Mouse (Mus musculus) erythroblast, adult 5-6 weeks (primary cell): ENCODE data around the gene Lars2. TPM values are rescaled to one million over a fixed set of nuclear protein-coding genes. Genes with fewer than 3 reads are reported as not detected.
A peak's percentile ranks its signal among the peaks of the same experiment; 100 is the strongest.

Experiments used
- ATAC-seq: replicated peaks from 2 replicates; pipeline ENCODE4 v1.8.0; 2016; ENCODE audit warnings: moderate number of reproducible peaks, mild to moderate bottlenecking, moderate TSS enrichment, inconsistent platforms; ENCODE audit not compliant: poor library complexity, low FRiP score, severe bottlenecking
- total RNA-seq, 2 experiments: library from RNA; stranded (forward) in 1 of 2; stranded (reverse) in 1 of 2; fragments of 150-400 nt in 1 of 2; fragments of 200-764, 138-1000 nt in 1 of 2; gene quantifications; 2 replicates each; pipeline versions ENCODE4 v1.2.3 to v1.2.4; 2015 to 2017; ENCODE audit warnings: low replicate concordance in 2 of 2

Gene Lars2
- total RNA-seq, 2 experiments from 2014 or later = 52.1 to 2,544 TPM

DNA sequence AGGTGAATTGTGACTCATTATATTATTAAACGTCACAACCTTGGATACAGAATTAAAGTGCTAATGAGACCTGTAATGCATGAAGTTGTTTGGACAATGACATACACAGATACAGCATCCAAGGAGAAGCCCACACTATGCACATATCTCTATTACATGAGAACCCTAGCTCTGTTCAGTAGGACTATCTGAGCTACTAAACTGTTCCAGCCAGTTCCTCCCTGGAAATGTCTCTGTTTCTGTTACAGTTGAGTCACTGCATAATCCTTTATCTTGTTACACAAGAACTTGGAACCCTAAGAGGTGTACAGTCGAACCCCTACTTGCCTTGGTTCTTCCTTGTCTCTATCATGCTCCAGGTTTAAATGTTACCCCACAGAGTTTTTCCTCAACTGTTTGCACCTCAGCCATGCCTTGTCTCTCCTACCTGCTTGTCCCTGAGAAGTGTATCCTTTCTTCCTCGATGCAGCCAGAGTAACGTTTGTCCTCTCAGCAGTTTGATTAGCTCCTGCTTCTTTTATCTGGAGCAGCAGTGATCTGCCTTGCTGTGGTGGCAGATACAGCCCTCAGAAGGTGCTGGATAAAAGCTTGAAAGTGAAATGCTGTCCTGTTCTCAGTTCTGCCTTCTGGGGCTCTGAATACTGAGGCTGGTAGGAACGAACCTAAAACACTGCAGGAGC is 101.8 kb downstream of the Lars2 start:
- ATAC-seq = peak; percentile 59

DNA sequence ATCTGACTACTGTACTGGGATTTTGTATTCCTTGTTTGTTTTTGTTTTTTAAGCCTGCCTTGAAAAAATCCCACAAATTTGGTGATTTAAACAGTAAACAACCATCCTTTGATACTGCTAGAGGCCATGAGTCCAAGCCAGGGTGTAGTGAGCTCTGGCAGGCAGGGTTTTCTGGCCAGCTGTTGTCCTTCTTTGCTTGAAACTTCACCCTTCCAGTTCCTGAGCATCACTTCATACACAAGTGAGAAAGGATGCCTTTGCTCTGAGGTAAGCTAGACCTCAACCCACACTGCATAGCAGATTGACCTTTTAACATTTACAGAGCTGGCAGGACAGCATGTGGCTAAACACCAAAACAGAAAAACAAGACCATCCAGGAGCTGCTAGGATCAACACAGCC is 102.4 kb downstream of the Lars2 start:
- peak; percentile 50; the same call in 1 of the 2 replicates for ATAC-seq

DNA sequence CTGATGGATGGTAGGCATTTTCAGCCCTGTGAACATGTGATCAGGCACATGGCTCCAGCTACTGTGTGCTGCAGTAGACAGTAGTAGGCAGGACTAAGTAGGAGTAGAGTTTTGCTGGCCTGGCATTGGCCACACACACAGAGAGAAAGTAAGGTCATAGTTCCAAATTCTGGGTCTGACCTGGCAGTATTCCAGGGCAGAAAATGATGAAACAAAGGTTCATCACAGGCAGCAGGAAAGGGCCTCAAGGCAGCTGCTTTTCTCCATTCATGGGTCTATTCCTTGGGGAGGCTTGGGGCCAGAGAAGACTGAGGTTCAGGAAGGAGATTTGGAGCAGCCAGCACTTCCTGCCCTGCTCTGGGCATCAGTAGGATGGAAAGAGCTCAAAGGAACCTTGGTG is 106.7 kb downstream of the Lars2 start:
- ATAC-seq = no peak

DNA sequence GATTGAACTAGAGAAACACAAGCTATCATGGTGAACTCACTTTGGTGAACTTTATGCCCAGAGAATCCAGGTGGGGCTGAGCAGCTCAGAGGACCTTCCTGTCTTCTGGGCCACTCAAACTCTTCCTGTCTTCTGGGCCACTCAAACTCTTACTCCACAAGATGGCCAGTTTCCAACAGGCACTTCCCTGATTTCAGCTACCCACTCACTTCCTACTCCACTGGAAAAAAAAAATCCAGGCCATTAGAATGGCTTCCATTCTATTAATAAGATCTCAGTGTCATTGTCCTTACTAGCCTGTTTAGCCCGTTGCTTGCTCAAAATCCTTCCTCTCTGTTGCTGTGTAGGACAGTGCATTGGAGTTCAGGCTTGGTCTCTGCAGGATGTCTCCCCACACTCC is 108.8 kb downstream of the Lars2 start:
- no peak for ATAC-seq

DNA sequence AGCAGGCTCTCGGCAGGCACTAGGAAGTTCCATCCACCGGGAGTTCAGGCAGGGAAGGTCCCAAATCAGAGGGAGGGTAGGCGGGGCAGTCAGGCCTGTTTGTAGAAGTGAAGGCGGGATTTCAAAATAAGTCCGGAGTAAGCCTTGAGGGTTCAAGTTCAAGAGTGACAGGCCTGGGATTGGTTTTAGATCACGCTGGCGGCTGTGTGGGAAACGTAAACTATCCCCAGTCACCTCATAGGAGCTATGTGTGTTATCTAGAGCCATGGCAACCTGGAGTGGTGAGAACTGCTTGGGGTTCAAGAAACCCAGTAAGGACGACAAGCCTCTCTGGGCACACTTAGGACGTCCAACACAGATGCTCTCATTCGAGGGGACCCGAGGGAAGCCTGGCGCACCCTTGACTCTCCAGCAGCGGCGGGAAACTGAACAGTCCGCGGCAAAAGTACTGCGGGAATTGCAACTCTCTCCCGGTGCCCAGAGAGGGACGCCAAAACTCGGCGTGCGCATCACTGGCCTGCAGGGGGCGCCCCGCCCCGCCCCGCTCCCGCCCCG is 111.4 kb downstream of the Lars2 start:
- no peak for ATAC-seq

DNA sequence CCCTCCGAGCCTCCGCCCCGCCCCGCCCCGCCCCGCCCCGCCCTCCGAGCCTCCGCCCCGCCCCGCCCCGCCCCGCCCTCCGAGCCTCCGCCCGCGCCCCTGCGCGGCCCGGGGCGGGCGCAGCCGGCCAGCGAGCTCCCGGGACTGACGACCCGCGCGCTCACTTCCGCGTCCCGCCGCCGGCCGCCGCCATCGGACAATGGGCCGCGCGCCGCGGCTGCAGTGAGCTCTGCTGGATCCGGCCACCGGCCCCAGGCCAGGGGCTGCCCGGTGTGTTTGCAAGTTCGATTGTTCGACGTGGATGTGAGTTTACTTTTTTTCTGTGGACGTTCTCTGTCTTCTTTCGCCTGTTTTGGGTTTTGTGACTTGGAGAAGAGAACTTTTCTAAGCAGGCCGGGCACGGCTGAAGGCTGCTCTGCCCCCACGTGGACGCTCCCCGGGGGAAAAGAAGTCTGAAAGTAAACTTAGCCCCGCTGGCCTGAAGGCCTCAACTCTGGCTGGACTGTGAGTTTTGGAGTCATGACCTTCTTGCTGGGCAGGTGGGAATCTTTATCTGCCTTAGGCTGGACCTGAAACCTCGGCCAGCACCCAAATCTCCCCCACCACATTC is 112.0 kb downstream of the Lars2 start, which contains the start of gene Limd1:
Gene Limd1, plus strand, starts transcription at position 121 of the 610 bp plus-strand sequence.
- peak; percentile 9; the same call in 1 of the 2 replicates for ATAC-seq

DNA sequence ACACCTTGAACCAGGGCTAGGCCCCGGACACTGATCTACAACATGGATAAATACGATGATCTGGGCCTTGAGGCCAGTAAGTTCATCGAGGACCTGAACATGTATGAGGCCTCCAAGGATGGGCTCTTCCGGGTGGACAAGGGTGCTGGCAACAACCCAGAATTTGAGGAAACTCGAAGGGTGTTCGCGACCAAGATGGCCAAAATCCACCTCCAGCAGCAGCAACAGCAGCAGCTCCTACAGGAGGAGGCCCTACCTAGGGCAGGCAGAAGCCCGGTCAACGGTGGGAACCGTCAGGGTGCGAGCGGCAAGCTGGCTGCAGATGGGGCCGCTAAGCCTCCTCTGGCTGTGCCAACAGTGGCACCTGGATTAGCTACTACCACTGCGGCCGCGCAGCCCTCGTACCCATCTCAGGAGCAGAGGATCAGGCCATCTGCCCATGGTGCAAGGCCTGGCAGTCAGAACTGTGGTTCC is 112.5 kb downstream of the Lars2 start:
- ATAC-seq = peak; percentile 30

DNA sequence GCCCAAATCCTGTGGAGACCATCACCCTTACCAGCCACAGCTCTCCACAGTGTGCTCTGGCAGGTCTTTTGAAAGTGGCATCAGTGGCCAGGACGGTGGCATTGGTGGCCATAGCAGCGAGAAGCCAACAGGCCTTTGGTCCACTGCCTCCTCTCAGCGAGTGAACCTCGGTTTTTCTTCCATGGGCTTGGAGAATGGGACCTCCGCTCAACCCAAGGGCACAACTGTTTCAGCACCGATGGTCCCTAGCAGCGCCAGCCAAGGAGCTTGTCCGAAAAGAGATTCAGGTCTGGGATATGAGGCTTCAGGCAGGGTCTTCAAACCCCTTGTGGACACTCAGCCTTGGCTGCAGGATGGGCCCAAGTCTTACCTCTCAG is 113.1 kb downstream of the Lars2 start:
- ATAC-seq = no peak

DNA sequence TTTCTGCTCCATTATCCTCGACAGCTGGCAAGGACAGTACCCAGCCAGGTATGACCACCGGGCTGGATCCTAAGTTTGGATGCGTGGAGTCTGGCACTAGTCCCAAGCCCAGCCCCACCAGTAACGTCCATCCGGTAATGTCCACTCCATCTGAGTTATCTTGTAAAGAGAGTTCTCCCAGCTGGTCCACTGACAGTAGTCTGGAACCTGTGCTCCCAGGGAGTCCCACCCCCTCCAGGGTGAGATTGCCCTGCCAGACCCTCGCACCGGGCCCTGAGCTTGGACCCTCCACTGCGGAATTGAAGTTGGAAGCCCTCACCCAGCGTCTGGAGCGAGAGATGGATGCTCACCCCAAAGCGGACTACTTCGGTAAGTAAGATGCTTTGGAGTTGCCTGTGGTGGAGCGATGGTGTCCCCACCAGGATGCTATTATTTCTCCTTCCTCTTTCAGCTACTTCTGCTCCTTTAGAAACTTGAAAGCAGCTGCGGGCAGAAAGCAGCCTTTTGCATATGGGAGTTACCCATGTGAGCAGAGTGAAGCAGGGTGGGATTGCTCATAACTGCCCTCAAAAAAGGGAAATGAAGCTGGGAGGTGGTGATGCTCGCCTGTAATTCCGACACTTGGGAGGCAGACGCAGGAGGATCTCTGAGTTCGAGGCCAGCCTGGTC is 113.7 kb downstream of the Lars2 start:
- ATAC-seq = no peak

DNA sequence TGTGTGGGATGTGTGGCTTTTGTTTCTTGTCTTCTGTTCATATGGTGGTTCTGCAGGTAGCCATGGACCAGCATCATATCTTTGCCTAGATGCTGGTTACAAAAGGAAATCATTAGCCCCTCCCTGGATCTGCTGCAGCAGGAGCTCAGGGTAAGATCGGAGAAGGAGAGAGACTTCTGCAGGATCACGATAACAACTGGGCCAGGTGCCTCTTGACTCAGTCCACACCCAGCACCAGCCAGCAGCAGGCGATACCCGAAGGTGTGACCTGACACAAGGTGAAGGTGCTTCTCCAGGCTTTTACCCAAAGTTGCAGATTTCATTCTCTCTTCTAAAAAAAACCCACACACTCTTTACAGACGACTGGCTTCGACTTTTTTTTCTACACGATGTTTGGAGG is 114.4 kb downstream of the Lars2 start:
- ATAC-seq = peak; percentile 79

DNA sequence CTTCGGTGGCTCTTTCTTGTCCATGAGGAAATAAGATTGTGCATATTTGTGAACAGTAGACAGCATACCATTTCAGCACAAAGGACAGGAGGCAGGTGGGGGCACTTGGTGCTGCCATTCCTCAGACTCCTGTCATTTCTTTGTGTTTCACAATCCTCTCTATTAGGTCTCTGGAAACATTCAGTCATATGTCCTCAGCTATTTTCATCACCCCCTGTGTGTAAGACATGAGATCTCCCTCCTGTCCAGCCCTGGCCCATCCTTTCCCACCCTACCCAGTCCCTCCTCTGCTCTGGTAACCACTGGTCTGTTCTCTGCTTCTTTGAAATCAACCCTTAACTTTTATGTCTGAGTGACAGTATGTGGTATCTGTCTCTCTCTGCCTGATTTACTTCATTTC is 116.9 kb downstream of the Lars2 start:
- ATAC-seq = no peak

DNA sequence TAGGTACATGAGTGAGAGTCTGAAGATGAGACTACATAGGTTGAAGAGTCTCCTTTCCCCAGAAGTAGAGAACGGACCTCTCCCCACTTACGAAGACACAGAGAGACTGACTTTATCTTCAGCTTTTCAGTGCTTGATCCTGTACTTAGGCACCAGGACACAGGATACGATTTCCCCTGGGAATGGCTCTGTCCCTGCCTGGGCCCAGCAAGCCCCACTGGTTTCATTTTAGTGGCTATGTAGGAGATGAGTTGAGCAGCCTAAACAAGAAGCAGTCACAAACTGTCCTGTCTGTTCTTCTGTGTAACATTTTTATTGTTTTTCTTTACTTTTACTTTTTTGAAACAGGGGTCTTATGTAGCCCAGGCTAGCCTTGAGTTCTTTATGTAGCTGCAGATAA is 118.1 kb downstream of the Lars2 start:
- no peak for ATAC-seq

DNA sequence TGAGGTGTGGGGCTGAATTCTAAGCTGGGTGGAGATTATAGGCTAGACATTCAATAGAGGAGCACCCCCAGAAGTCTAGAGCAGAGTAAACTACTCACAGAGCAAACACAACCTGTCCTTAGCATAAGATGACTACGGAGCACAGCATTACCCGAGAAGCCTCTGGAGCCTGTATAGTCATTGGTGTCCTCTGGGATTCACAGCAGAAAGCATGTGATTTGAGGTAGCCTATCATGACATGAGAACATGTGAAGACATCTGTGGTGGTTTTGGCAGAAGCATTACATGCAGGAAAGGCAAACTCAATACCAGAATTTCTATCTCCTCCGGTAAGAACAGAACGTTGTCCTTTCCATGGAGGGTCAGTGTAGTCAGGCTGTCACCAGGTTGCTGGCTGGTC is 118.8 kb downstream of the Lars2 start:
- no peak for ATAC-seq

DNA sequence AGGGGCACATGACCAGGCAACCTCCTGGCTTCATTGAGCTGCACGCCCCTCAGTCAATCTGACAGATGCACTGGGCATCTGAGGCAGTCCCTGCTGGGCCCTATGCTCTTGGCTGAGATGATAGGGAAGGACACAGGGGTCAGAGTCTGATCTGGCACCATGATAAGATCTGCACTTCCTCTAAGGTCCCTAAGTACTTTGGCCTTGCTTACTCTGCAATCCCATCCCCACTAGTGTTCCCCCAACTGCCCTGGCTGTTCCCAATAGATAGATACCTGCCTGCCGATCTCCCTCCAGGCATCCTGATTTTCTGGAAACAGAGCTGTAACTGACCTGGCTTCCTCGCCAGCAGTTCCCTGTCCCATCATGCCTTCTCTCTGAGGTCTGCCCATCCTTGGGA is 119.9 kb downstream of the Lars2 start:
- ATAC-seq = no peak

DNA sequence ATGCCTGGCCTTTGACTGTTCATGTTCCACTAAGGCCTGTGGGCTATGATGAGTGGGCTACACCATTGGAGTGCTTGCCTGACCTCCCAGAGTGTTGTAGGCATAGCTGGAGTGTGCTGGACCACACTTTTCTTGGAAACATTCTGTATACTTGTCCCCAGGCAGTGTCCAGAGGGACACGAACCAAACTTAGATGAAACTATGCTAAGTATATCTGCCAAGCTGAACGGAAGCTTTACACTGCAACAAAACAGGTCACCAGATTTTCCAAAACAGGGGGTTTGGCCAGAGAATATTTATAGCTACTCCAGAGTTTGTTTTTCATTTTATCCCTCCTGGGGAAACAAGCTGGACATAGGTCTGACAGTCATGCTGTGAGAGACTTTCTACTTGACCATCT is 122.3 kb downstream of the Lars2 start:
- ATAC-seq = no peak

DNA sequence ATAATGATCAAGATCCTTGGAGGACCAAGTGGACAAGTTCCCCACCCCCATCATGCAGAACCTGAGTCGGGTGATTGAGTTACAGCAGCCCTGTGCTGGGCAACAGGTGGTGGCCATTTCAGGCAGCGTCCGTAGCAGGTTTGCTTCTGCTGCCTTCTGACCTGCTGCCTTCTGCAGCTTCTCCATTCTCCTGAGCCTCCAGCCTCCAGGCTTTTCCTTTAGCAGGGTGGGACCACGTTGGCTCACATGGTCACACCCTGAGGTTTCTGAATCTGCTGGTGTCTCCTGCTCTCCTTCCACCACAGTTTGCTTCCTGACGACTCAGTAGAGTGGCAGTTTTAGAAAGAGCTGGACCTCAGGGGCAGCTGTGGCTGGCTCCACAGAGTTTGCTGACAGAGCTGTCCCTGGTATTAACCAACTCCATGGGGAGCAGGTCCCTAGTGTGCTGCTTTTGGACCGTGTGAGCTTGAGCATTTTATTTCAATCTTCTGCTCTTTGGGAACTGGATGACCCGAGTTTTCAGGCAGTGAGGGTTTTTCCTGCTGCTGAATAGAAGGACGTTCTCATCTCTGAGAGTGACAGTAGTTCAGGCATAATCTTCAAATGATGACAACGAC is 123.1 kb downstream of the Lars2 start:
- ATAC-seq = no peak

DNA sequence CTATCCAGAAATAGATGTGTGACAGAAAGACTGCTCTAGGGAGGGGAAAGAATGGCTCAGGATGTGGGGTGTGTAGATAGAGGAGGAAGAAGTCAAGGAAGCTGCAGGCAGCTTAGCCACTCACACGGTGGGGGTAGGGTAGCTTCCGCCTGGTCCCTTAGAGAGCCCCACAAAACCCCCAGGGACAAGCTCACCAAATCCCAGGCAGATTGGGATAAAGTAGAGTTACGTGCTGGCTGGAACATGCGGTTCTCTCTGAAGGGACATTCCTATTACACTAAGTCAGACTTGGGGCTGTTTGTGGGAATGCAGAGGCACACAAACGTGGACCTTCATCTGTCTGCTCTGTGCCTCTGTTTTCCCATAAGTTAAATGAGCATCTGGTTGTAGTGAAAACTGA is 124.2 kb downstream of the Lars2 start:
- ATAC-seq = no peak

DNA sequence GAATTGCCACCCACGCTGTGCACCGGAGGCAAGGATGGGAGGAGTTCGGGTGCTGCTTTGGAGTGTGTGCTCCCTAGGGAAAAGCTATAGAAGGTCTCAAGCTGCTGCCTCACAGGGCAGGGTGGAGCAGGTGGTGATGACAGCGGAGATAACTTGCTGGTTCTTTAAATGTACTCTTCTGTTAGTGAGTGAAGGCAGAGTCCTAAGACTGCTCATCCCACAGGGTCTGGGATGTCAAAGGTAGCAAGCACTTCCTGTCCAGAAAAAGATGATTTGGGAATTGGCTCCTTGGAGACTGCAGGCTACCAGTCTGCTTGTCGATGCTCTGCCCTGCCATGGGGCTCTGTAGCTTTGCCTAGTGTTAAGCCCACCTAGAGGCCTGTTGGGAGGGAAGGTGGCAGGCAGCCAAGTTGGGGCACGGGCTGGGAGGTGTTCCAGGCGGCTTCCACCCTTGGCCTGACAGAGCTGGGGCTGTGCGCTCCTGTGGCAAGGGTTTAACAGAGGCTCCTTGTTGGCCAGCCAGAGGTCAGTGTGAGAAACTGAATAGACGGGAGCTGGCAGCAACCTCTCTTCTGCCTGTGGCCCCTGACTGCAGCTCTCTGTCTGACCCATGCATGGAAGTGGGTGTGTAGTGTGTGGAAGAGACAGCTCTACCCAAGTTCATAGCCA is 125.3 kb downstream of the Lars2 start:
- peak; percentile 60 for ATAC-seq

DNA sequence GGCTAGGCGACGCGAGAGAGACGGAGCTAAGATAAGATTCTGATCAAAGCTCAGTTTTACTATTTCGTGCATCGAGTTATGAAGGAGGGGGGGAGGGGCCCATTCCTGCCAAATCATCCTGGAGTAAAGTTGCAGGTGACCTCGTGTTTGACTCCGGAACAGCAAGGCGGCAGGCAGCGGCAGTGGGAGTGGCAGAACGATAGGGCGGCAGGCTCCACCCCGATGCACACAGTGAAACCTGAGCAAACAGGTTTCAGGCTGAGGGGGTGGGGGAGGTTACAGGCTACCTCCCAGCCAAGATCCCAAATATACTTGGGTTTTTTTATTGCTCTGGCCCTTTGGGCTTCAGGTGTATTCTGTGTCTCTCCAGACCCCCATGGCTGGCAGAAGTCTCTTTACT is 129.9 kb downstream of the Lars2 start:
- no peak for ATAC-seq

DNA sequence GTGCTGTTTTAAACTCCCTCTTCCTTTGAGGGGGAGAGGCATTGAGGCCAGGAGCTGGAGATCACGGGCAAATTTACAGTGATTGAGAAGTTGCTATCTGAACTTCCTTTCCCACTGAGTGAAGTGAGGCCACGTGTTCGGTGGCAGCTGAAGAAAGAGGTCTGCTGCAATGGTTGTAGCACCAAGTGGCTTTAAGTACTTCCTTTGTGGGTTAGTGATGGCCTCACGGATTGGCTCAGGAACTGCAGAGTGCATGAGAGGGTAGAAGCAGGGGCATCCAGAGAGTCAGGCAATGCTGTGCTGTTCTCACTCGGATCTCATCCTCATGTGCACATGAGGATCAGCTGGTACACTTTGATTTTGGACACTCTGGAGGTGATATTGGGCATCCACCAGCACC is 131.2 kb downstream of the Lars2 start:
- no peak for ATAC-seq
